Mouse (Mus musculus) lung, postnatal 0 days (tissue): Measurements from ENCODE around the gene Ghrh.

Experiments used
- CTCF ChIP-seq: IDR thresholded peaks from 2 replicates; pipeline ENCODE4 v1.5.1; 2016; ENCODE audit warnings: antibody characterized with exemption, mild to moderate bottlenecking
- EP300 ChIP-seq: IDR thresholded peaks from 2 replicates; pipeline ENCODE4 v1.6.1; 2016; ENCODE audit warnings: antibody characterized with exemption, mild to moderate bottlenecking, control low read depth

DNA sequence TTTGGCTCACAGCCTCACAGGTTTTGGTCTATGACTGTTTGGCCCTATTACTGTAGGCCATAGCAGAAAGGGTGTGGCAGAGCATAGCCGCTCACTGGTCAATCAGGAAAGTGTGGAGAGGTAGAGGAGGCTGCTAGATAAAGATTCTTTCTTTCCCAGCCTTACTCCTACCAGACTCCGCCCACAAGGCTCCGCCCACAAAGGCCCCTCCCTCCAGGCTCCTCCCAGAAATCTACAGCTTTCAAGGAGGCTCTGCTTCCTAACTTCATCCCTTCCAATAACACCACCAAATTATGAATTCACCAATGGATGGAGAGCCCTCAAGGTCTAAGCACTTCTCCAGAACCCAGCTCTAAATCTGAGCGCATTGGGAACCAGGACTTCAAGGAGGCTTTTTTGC, 5.9 kb upstream of the Ghrh start:
- TF ChIP-seq CTCF: no peak
- TF ChIP-seq EP300: no peak
